Mouse (Mus musculus) forebrain, embryonic 14.5 days (tissue): ENCODE data around the gene Brd1. TPM values are rescaled to one million over a fixed set of nuclear protein-coding genes. Genes with fewer than 3 reads are reported as not detected.
A peak's percentile ranks its signal among the peaks of the same experiment; 100 is the strongest.

Source experiments
- ATAC-seq: fragments of 200-750 bp; cut with Nextera tagmentation; 2 replicates; pipeline ENCODE4 v1.8.0; 2017; ENCODE audit warnings: mild to moderate bottlenecking, moderate library complexity
- DNase-seq: peaks from one replicate; pipeline ENCODE4 v3.0.0-alpha.2; 2015; ENCODE audit warnings: low spot score
- H3K27ac ChIP-seq: fragments of 300-500 bp; sonication (generic); 2 replicates; pipeline ENCODE4 v1.5.1; 2014; ENCODE audit warnings: low read depth, mild to moderate bottlenecking, control low read depth, low read length, moderate library complexity
- H3K27me3 ChIP-seq: fragments of 300-500 bp; sonication (generic); replicated peaks from 2 replicates; pipeline ENCODE4 v1.6.1; 2014; ENCODE audit warnings: low read length, control low read depth, mixed read lengths; ENCODE audit not compliant: control insufficient read depth, insufficient read depth
- H3K36me3 ChIP-seq: fragments of 300-500 bp; sonication (generic); 2 replicates; pipeline ENCODE4 v1.6.1; 2014; ENCODE audit warnings: low read length, control low read depth; ENCODE audit not compliant: control insufficient read depth, insufficient read depth
- H3K4me1 ChIP-seq: fragments of 300-500 bp; sonication (generic); 2 replicates; pipeline ENCODE4 v1.6.1; 2014; ENCODE audit warnings: antibody characterized with exemption, low read length, control low read depth; ENCODE audit not compliant: control insufficient read depth, insufficient read depth
- H3K4me2 ChIP-seq: fragments of 300-500 bp; sonication (generic); 2 replicates; pipeline ENCODE4 v1.6.1; 2014; ENCODE audit warnings: mild to moderate bottlenecking, control low read depth, low read length
- H3K4me3 ChIP-seq: fragments of 300-500 bp; sonication (generic); 2 replicates; pipeline ENCODE4 v1.5.1; 2014; ENCODE audit warnings: low read depth, low read length, control low read depth
- H3K9ac ChIP-seq: fragments of 300-500 bp; sonication (generic); 2 replicates; pipeline ENCODE4 v1.6.1; 2014; ENCODE audit warnings: mild to moderate bottlenecking, low read length, control low read depth, moderate library complexity
- H3K9me3 ChIP-seq: fragments of 300-500 bp; sonication (generic); replicated peaks from 2 replicates; pipeline ENCODE4 v1.6.1; 2016; ENCODE audit warnings: low read length, control low read depth, mixed read lengths; ENCODE audit not compliant: control insufficient read depth
- WGBS: fragments of 180-500 bp; shearing (Covaris S2); extraction: QIAGEN DNeasy Blood & Tissue Kit; methylation state at CpG from one replicate; pipeline ENCODE4 v1.1.7; 2014; 5-methylcytosine and 5-hydroxymethylcytosine counted together
- polyA plus RNA-seq: library from polyadenylated mRNA; unstranded; fragments of >200 nt; fragmentation: Nextera tagmentation; extraction: Ambion mirVana; gene quantifications from 2 replicates; pipeline ENCODE4 v1.2.1, GENCODE M21; 2014

The Brd1 gene
- polyA plus RNA-seq, 1 experiment from 2014 or later: 27.9 TPM

DNA sequence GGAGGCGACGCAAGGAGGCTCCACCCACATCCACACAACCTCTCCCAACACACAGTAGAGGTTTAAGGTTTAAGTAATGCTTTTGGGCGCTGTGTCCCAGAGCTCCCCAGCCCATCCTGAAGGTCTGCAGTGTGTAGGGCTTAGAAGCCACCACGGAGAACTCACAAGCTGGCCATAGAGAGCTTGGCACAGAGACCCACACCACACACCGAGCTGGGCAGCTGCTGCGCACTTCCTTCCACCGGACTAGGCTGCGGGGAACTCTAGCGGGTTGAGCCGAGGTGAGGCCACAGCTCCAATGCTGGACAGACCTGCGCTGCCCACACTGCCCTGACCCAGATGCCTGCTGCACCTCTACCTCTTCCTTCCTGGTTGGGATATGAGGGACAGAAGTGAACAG is 71.0 kb downstream of the Brd1 start:
- Histone ChIP-seq H3K27me3 (peaks cover 6% of the 10 kb centered on the region; the same call in 1 of the 2 replicates), H3K27ac (no peak overlapping the region), H3K36me3 (no peaks in the 10 kb centered on the region), H3K4me3 (no peak overlapping the region), H3K4me1 (no peaks in the 10 kb centered on the region), H3K9ac (no peak overlapping the region), H3K4me2 (no peak overlapping the region), H3K9me3 (no peaks in the 10 kb centered on the region)
- ATAC-seq: no peak
- DNase-seq: no peak
- WGBS: 41% methylated on average over 11 of the region's 11 CpGs

DNA sequence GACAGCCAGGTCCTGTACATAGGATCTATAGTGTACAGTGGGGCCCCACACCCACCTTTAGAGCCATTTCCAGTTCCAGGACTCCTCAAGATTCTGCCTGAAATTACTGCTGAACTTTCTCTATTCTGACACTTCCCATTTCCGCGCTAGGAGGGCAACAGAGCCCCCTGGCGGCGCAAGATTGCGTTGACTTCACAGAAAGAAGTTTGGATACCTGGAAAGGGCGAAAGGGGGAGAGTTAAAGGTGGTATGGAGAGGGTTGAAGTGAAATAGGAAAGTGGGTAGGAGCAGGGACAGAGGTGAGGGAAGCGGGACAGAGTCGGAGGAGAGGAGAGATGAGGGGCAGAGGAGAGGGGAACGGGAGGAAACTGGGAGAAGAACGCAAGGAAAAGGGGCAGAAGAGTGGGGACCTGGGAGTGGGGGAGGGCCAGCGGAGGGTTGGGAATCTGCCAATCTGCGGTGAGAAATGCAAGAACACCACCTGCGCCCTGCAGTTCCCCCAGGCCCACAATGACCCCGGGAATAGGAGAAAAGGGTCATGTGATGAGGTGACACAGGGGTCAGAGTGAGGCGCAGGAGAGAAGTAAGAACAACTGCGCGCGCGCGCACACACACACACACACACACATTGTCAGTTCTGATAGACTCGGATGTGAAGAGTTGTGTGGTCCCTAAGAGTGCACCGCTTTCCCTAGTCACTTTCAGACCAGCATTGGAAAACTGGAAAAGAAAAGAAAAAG is 71.8 kb downstream of the Brd1 start:
- DNase-seq: peak; percentile 71
- Histone ChIP-seq H3K27me3 (peaks cover 6% of the 10 kb centered on the region; the same call in 1 of the 2 replicates), H3K36me3 (no peaks in the 10 kb centered on the region), H3K4me3 (no peak overlapping the region), H3K9ac (no peak overlapping the region), H3K9me3 (no peaks in the 10 kb centered on the region), H3K27ac (no peak overlapping the region), H3K4me1 (no peaks in the 10 kb centered on the region), H3K4me2 (peak overlapping the region; percentile 21)
- 7% methylated on average over 22 of the region's 22 CpGs for WGBS
- no peak for ATAC-seq

- Histone ChIP-seq H3K27ac (no peak overlapping the region), H3K9ac (no peak overlapping the region), H3K4me2 (no peak overlapping the region), H3K4me3 (no peak overlapping the region), H3K4me1 (no peaks in the 10 kb centered on the region), H3K9me3 (no peaks in the 10 kb centered on the region), H3K36me3 (no peaks in the 10 kb centered on the region), H3K27me3 (peaks cover 6% of the 10 kb centered on the region; the same call in 1 of the 2 replicates)
- ATAC-seq: no peak
- WGBS: 68% methylated on average over 3 of the region's 3 CpGs
- no peak for DNase-seq
These were observed 72.4 kb downstream of the Brd1 start for GRCm38 (mm10) chr15:88661654-88662053.

GRCm38 (mm10) chr15:88652006-88652405 is 82.0 kb downstream of the Brd1 start:
- WGBS: 53% methylated on average over 5 of the region's 5 CpGs
- no peak overlapping the region for H3K4me2 ChIP-seq
- ATAC-seq (no peak), DNase-seq (no peak)
- H3K36me3 ChIP-seq: no peaks in the 10 kb centered on the region
- no peak overlapping the region for H3K9ac ChIP-seq
- no peak overlapping the region for H3K4me3 ChIP-seq
- no peak overlapping the region for H3K27ac ChIP-seq
- no peaks in the 10 kb centered on the region for H3K9me3 ChIP-seq
- no peaks in the 10 kb centered on the region for H3K4me1 ChIP-seq
- H3K27me3 ChIP-seq: no peaks in the 10 kb centered on the region

DNA sequence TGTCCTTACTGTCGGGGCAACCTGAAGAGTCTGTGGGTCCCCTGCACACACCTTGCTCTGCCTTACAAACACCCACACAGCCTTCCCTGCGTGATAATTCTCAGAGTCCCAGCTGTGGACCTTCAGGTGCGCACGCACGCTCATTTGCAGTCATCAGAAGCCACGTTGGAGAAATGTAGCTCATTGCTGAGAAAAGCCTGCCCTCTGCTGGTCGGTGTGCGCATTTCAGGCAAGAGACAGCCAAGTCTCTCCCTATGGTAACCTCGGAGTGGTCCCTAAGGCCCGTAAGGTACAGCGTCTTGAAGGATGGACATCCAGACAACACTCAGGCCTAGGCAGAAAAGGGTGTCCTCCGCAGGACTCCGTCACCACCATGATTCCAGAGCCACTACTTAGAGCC is 83.0 kb downstream of the Brd1 start:
- Histone ChIP-seq H3K4me1 (no peaks in the 10 kb centered on the region), H3K27me3 (no peaks in the 10 kb centered on the region), H3K4me2 (no peak overlapping the region), H3K27ac (no peak overlapping the region), H3K9ac (no peak overlapping the region), H3K9me3 (no peaks in the 10 kb centered on the region), H3K36me3 (no peaks in the 10 kb centered on the region), H3K4me3 (no peak overlapping the region)
- WGBS: 15% methylated on average over 13 of the region's 13 CpGs
- DNase-seq: peak; percentile 90
- 0 out of 2 replicates have a peak, but pooled peaks have one; percentile 44 for ATAC-seq

Other genes with a start within 250 kb of the Brd1 start
- gene Zdhhc25, start 133.9 kb downstream of the Brd1 start, polyA plus RNA-seq: not detected in 2 replicates
- gene Zbed4, start 17.4 kb upstream of the Brd1 start, polyA plus RNA-seq: 25.0 TPM in 2 replicates
- 8.4 and 8.8 TPM in 2 replicates for gene Alg12, start 85.1 kb upstream of the Brd1 start, polyA plus RNA-seq
- gene Creld2, start 85.4 kb upstream of the Brd1 start, polyA plus RNA-seq: 65.5 and 65.8 TPM in 2 replicates
- gene Pim3, start 128.0 kb upstream of the Brd1 start, polyA plus RNA-seq: 49.1 and 52.9 TPM in 2 replicates
- 0.17 TPM in 1 of 2 replicates, not detected in the other for gene Ttll8, start 220.2 kb upstream of the Brd1 start, polyA plus RNA-seq
- gene Mlc1, start 244.8 kb upstream of the Brd1 start, polyA plus RNA-seq: 20.5 and 22.9 TPM in 2 replicates
- not detected in 2 replicates for gene Mov10l1, start 248.7 kb upstream of the Brd1 start, polyA plus RNA-seq